Mouse (Mus musculus) thymus, adult 2 months (tissue): ENCODE data around the gene Glra1.

Experiments used
- CTCF ChIP-seq: fragments of 200-500 bp; IDR thresholded peaks from 2 replicates; pipeline ENCODE4 v1.5.1; 2012; ENCODE audit warnings: mild to moderate bottlenecking, control low read depth, low read length, moderate library complexity, borderline replicate concordance; ENCODE audit not compliant: control insufficient read depth, poor library complexity, insufficient read depth; ENCODE audit errors: extremely low read depth
- POLR2A ChIP-seq: fragments of 200-500 bp; IDR thresholded peaks from 2 replicates; pipeline ENCODE4 v1.6.1; 2012; ENCODE audit warnings: mild to moderate bottlenecking, low read length, control low read depth, moderate library complexity; ENCODE audit not compliant: control insufficient read depth, poor library complexity, insufficient read depth; ENCODE audit errors: extremely low read depth

DNA sequence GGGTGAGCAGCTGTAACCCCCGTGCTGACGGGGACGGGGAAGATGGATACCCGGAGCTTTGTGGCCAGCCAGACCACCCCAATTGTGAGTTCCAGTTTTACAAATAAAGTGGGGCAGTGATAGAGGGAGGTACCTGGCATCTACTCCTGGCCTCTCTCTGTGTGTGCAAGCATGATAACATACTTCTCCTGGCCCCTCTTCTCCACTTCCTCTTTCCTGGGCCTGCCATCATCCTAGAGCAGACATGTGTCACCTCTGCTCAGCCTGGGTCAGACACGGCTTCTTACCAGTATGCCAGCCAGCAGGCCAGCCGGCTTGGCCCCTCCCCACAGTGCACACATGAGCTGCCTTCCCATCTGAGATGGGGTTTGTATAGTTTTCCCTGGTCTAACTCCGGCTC is 77.3 kb downstream of the Glra1 start:
- no peak for TF ChIP-seq CTCF
- no peak for TF ChIP-seq POLR2A
